Mouse (Mus musculus) neutrophil, adult 83 days (primary cell): ENCODE data around the gene Slc22a16. TPM values are rescaled to one million over a fixed set of nuclear protein-coding genes. Genes with fewer than 3 reads are reported as not detected.

Source experiments
- total RNA-seq, 2 experiments: library from RNA; stranded (reverse); gene quantifications; one replicate each; pipeline ENCODE4 v1.2.4; 2023

The Slc22a16 gene
- not detected for total RNA-seq

DNA sequence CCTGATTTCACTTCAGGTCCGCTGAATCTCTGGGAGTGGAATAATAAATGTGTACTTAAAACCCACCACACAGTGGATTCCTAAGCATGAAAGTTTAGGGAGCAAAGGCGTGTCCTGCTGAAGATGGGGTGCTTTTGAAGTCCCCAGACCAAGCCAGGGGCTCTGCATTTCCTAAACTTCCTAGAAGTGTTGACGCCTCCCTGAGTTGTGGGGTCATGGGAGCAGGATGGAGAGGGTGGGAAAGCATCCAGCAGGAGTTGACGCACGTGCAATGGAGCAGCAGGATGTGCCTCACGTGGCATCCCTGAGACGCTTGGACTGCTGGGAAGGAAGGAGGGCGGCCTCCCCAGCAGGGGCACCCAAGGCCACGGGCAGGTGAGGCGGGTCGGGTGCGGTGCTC, at the start of gene Slc22a16:
Slc22a16 (plus strand) TSS at position 301 of the 400 bp plus-strand sequence.

DNA sequence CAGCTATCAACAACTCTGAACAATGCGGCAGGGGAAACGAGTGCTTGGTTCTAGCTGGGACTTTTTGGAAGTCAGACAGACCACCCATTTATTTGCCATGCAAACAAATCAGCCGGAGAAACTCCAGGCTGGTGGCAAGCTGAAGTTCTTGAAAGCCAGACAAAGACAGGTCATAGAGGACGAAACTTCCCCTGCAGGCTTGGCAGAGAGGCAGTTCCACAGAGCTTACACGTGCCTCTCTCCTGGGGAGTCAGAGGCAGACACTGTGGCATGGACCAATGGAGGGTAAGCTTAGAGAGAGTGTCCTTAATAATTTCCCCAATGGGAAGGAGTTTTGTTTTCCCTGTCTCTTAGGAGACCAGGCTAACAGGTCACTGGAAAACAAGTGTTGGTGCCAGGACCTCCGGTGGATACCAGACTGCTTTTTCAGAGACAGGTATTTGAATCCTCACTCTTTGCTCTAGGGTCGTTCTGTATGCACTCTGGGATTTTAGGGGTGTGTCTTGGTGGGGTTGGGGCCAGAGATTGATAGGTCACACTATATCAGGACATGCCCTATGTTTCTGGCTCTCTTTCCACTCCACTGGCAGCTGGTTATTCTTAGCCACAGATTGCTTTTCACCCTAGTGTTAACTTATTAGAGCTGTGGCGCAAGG, 59.6 kb downstream of the Slc22a16 start, which contains the start of gene Ddo:
Ddo (plus strand) TSS at position 356 of the 656 bp plus-strand sequence.

Other genes starting within 250 kb of the Slc22a16 start
- 10 to 100 TPM; 36.0 to 38.7 TPM for gene Cdk19, start 230.8 kb upstream of the Slc22a16 start, total RNA-seq
- not detected for gene Ddo, start 59.7 kb downstream of the Slc22a16 start, total RNA-seq
- not detected for gene Mettl24, start 112.9 kb downstream of the Slc22a16 start, total RNA-seq